Mouse (Mus musculus) heart, embryonic 14.5 days (tissue): ENCODE measurements around the gene Ttc30a1. TPM values are rescaled to one million over a fixed set of nuclear protein-coding genes. Genes with fewer than 3 reads are reported as not detected.

Source experiments
- ATAC-seq: fragments of 200-750 bp; cut with Nextera tagmentation; 2 replicates; pipeline ENCODE4 v1.8.0; 2017; ENCODE audit warnings: low read depth, moderate TSS enrichment; ENCODE audit not compliant: insufficient number of reproducible peaks, insufficient read depth, low FRiP score
- H3K27ac ChIP-seq, 2 experiments: fragments of 200-500 bp in 1 of 2; fragments of 300-500 bp in 1 of 2; sonication (generic) in 1 of 2; replicated peaks in 1 of 2; 2 replicates each; pipeline ENCODE4 v1.5.1; 2012 to 2014; ENCODE audit warnings: low read depth in 2 of 2, low read length in 2 of 2, control low read depth in 1 of 2, mild to moderate bottlenecking in 1 of 2, mixed read lengths in 1 of 2; ENCODE audit not compliant: control insufficient read depth in 1 of 2, insufficient read depth in 1 of 2
- H3K27me3 ChIP-seq: fragments of 300-500 bp; sonication (generic); 2 replicates; pipeline ENCODE4 v1.6.1; 2014; ENCODE audit warnings: mild to moderate bottlenecking, low read length, control low read depth; ENCODE audit not compliant: control insufficient read depth, insufficient read depth
- H3K36me3 ChIP-seq: fragments of 300-500 bp; sonication (generic); 2 replicates; pipeline ENCODE4 v1.6.1; 2014; ENCODE audit warnings: mild to moderate bottlenecking, control low read depth, low read length, mixed read lengths; ENCODE audit not compliant: control insufficient read depth, insufficient read depth
- H3K4me1 ChIP-seq, 2 experiments: fragments of 200-500 bp in 1 of 2; fragments of 300-500 bp in 1 of 2; sonication (generic) in 1 of 2; 2 replicates each; pipeline ENCODE4 v1.6.1; 2012 to 2014; ENCODE audit warnings: low read length in 2 of 2, control low read depth in 1 of 2, mixed read lengths in 1 of 2; ENCODE audit not compliant: control insufficient read depth in 2 of 2, insufficient read depth in 2 of 2
- H3K4me2 ChIP-seq: fragments of 300-500 bp; sonication (generic); 2 replicates; pipeline ENCODE4 v1.6.1; 2014; ENCODE audit warnings: mild to moderate bottlenecking, low read length
- H3K4me3 ChIP-seq, 2 experiments: fragments of 200-500 bp in 1 of 2; fragments of 300-500 bp in 1 of 2; sonication (generic) in 1 of 2; 2 replicates each; pipeline ENCODE4 v1.5.1; 2012 to 2014; ENCODE audit warnings: low read length in 2 of 2, mild to moderate bottlenecking in 2 of 2, control low read depth in 1 of 2, low read depth in 1 of 2, moderate library complexity in 1 of 2; ENCODE audit not compliant: control insufficient read depth in 1 of 2, insufficient read depth in 1 of 2
- H3K9ac ChIP-seq: fragments of 300-500 bp; sonication (generic); 2 replicates; pipeline ENCODE4 v1.6.1; 2014; ENCODE audit warnings: mild to moderate bottlenecking, low read length
- H3K9me3 ChIP-seq: fragments of 300-500 bp; sonication (generic); 2 replicates; pipeline ENCODE4 v1.6.1; 2016; ENCODE audit warnings: low read length, control low read depth; ENCODE audit not compliant: control insufficient read depth
- WGBS: fragments of 180-500 bp; shearing (Covaris S2); extraction: QIAGEN DNeasy Blood & Tissue Kit; methylation state at CpG from one replicate; pipeline ENCODE4 v1.1.7; 2014; 5-methylcytosine and 5-hydroxymethylcytosine counted together
- polyA plus RNA-seq: library from polyadenylated mRNA; unstranded; fragments of >200 nt; fragmentation: Nextera tagmentation; extraction: Ambion mirVana; gene quantifications from 2 replicates; pipeline ENCODE4 v1.2.1, GENCODE M21; 2014

Ttc30a1 gene
- polyA plus RNA-seq, 1 experiment from 2014 or later = 6.5 TPM

GRCm38 (mm10) chr2:75929141-75929540 lies 52.6 kb downstream of the Ttc30a1 start:
- WGBS = 100% methylated on average over 2 of the region's 2 CpGs
- peaks cover 0 to 12% of the 10 kb centered on the region in 2 experiments; a peak in 2 of 4 replicates for H3K4me1 ChIP-seq
- no peak for ATAC-seq
- peaks cover 37% of the 10 kb centered on the region for H3K36me3 ChIP-seq
- H3K27ac ChIP-seq = no peak overlapping the region
- H3K4me3 ChIP-seq = no peak overlapping the region
- H3K27me3 ChIP-seq = no peaks in the 10 kb centered on the region
- no peaks in the 10 kb centered on the region for H3K9me3 ChIP-seq
- H3K4me2 ChIP-seq = no peak overlapping the region
- no peak overlapping the region for H3K9ac ChIP-seq

Other genes starting within 250 kb of the Ttc30a1 start
- gene Agps, start 149.8 kb downstream of the Ttc30a1 start, polyA plus RNA-seq = 30.0 and 32.0 TPM in 2 replicates
- gene Ttc30b, start 43.4 kb downstream of the Ttc30a1 start, polyA plus RNA-seq = 11.7 and 12.8 TPM in 2 replicates
- gene Ttc30a2, start 3.8 kb downstream of the Ttc30a1 start, polyA plus RNA-seq = 1.1 and 1.9 TPM in 2 replicates